Mouse (Mus musculus) monocyte, adult 5-6 weeks (primary cell): ENCODE data around the gene Clip2. TPM values are rescaled to one million over a fixed set of nuclear protein-coding genes. Genes with fewer than 3 reads are reported as not detected.

Experiments
- ATAC-seq: fragments of 153-309, 156-312 bp; replicated peaks from 2 replicates; pipeline ENCODE4 v1.8.0; 2017; ENCODE audit warnings: mild to moderate bottlenecking; ENCODE audit not compliant: low TSS enrichment, insufficient number of reproducible peaks, severe bottlenecking, poor library complexity, low FRiP score
- total RNA-seq: library from RNA; stranded (forward); fragments of 200-1000, 200-491, 200-594 nt; gene quantifications from 3 replicates; pipeline ENCODE4 v1.2.3, GENCODE M21; 2017

Clip2 gene
- total RNA-seq, 1 experiment from 2014 or later = 18.2 TPM

GRCm38 (mm10) chr5:134568030-134568429 lies 15.8 kb upstream of the Clip2 start:
- no peak for ATAC-seq

DNA sequence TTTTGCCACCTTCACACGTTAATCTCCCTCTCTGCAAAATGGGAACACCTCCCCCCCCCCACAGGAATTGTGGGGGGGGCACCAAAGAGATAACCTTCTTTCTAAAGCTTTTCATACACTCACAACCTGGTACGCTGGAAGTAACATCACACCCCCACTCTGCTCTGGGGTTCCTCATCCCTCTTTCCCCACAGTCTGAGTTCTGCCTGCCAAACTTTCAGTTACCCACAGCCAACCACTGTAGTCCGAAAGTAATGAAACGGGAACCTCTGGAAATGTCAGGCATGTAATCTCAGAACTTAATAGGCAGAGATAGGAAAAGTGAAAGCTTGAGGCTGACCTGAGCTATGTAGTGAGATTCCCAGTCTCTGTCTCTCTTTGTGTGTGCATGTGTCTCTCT lies 15.2 kb upstream of the Clip2 start:
- ATAC-seq = 0 out of 2 replicates have a peak, but pooled peaks have one; percentile 31

DNA sequence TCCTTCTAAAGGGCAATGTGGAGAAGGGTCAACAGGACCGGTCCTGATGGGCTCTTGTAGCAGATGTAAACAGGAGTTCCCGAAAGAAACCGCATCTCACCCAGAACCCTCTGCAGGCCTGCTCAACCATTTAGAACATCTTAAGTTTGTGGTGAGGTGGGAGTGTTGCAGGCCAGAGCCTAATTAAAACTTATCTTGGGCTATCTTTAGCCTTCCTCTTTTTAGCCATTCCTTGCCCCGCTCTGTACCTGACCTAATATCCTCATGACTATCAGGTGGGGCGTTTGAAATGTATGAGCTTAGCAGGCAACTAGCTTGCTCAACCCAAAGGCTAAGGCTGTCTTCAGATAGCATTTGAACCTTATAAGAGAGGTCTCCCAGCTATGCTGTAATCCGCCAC lies 13.5 kb upstream of the Clip2 start:
- no peak for ATAC-seq

- no peak for ATAC-seq
Observed at GRCm38 (mm10) chr5:134564272-134564671, 12.0 kb upstream of the Clip2 start.

DNA sequence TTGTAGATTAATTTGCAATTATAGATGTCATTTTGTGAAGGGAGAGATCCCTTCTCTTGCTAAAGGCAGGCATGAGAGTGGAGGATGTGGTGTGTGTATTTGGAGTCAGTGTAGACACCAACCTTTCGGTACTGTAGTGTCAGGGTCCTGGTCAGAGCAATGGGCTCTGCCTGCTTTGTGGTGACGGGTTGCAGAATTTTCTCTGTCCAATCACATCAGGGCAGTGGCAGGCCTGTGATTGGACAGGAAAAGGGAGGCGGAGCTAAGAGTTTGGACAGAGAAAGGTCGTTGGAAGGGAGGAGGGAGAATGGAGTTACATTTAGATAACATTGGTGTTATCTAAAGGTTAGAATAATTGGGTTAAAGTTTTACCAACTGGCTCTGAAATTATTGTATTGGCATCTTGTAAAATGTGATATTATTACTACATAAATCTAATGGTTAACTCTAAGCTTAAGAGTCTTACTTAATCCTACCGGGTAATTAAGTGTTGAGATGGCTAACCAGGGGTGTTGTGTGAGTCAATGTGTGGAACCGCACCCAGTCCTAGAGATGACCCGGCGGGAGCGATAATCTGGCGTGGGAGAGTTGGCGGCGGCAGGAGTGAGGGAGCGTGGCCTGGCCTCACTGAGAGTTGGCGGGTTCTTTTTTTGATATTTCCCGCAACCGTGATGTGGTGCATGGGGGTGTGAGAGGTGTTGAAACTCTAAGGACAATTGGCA lies 8.4 kb upstream of the Clip2 start:
- ATAC-seq = no peak

- ATAC-seq = no peak
Observed at GRCm38 (mm10) chr5:134560071-134560449, 7.8 kb upstream of the Clip2 start, which contains the start of gene Syna. Syna (minus strand) TSS chr5:134560171.

- ATAC-seq = no peak
Observed at GRCm38 (mm10) chr5:134555463-134556164, 3.4 kb upstream of the Clip2 start.

- ATAC-seq = no peak
Observed at GRCm38 (mm10) chr5:134553951-134554546, 1.8 kb upstream of the Clip2 start.

DNA sequence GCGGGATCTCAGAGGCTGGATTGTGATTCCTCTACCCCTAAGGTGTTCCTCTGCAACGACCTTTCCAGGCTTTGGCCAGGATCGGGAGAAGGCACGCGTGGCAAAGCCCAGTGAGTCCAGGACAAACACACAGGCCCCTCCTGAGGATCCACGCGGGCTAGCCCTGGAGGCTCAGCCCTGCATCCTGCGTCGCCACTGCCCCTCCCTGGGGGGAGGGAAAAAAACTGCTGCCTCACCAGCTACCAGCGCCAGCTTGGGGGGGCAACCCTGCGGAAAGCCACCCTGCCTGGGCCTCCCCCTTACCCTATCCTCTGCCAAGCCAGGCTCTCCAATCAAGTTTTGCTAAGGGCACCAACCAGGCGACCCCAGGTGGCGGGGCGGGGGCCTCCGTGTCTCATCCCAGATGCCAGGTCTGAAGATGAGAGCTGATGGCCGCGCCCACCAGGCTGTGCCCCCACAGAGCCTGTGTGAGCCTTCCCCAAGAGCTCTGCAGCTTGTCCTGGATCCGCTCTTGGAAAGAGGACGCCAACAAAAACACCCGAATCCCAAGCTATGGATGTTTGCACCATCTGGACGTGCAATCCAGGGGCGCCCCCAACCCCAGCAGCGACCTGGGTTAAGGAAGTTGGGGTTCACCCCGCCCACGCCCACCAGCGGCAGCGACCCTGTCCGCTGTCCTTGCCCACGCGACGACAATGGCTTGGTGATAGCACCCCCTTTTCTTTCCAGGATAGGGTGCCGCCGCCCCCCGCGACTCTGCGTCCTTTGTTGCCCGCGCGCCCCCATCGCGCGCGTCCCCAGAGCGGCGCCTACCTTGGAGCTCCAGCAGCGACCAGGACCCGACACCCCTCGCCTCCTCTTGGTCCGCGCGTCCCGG lies 763 bp downstream of the Clip2 start:
- ATAC-seq = no peak

DNA sequence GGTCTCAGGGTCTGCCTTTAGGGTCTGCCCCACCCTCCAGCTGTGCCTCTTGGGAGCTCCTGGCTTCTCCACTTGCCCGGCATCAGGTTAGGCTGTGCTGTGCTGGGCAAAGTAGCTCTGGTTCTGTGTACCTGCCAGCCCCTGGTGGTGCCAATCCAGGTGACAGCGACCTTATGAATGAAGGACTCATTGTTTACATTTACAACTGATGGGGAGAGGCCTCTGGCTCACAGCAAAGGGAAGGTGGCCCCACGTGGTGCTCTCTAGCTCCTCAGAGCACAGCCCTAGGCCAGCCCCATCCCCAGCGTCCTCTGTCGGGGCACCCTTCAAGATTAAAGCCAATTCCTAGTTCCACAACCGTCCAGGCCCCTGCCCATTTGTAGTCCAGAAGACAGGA lies 1.4 kb downstream of the Clip2 start:
- no peak for ATAC-seq

DNA sequence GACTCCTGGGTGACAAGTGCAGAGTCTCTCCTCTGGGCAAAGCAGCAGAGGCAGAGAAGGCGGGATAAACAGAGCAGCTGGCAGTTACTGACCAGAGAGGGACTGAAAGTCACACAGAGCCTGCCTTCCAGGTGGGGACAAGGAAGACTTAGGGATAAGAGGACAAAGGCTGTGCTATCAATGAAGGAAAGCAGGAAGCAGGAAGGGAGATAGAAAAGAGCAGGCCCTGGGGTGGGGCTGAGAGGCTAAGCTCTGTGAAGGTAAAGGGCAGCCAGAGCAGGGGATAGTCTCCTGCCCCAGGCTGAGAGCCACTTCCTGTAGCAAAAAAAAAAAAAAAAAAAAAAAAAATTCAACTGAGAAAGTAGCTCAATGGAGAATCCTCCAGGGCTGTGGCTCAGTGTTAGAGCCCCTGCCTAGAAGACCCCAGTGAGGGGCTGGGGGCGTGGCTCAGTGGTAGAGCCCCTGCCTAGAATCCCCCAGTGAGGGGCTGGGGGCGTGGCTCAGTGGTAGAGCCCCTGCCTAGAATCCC lies 2.5 kb downstream of the Clip2 start:
- no peak for ATAC-seq

GRCm38 (mm10) chr5:134548306-134548705 lies 3.9 kb downstream of the Clip2 start:
- no peak for ATAC-seq

- ATAC-seq = no peak
Observed at GRCm38 (mm10) chr5:134546790-134547189, 5.4 kb downstream of the Clip2 start.

DNA sequence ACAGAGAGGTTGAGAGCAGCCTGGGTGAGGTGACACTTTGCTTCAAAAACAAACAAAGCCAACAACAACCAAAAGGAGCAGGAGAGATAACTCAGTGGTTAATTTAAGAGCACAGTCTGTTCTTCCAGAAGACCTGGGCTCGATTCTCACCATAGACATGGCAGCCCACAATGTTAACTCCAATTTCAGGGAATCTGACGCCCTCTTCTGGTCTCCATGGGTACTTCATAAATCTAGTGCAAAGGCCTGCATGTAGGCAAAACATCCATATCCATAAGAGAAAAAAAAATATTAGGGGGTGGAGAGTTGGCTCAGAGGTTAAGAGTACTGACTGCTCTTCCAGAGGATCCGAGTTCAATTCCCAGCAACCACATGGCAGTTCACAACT lies 7.0 kb downstream of the Clip2 start:
- no peak for ATAC-seq

GRCm38 (mm10) chr5:134544516-134545241 lies 7.6 kb downstream of the Clip2 start:
- no peak for ATAC-seq

DNA sequence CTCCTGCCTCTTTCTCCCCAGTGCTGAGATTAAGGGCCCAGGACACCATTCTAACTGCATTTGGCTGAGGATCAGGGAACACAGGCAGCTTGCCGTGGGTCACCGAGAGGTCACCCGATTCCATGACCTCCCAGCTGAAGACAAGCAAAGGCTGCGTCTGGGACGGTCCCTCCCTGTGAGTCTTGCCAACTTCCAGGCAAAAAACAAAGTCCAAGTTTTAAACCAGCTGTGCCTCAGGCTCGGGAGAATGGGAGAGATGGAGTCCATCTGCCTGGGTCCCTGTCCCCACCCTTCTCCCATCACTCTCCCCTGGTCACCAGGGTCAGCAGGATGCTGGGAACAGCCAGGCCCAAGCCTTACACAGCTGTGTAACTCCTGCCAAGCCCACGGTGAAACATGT lies 10.6 kb downstream of the Clip2 start:
- ATAC-seq = no peak

DNA sequence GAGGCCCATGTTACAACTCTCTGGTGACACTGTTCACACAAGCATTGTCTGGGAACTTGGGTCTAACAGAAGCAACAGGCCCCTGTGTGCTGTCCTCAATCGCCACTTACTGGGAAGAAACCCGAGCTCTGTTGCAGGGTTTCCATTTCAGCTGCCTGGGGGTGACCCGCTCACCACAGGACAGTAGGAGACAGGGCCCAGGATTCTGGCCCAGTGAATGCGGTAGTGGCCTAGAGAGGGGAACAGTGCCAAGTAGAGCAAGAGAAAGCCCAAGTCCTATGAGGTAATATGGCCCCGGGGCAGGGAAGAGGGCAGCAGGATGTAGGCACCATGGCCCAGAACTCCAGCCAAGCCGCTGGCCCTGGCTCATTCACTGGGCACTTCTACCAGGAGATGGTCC lies 11.4 kb downstream of the Clip2 start:
- ATAC-seq = no peak

- no peak for ATAC-seq
Observed at GRCm38 (mm10) chr5:134539891-134540290, 12.3 kb downstream of the Clip2 start.
